ENCODE assay signal across 8 mouse cellular contexts in the genomic region with DNA sequence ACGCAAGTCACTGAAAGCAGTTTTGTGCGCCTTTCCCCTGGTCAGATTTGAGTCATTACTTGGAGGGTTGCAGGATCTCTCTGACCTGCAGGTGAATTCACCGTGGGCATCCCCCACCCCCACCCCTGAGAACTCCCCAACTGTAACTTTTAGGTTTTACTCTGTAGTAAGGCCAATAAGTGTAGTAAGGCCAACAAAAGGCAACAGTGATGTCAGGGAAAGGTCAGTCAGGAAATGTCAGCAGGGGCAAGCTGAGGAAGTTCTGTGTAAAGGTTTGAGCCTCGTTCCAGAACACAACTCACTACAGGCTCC. TPM values are rescaled to one million over a fixed set of nuclear protein-coding genes. Genes with fewer than 3 reads are reported as not detected.
DNase-seq lines count a peak whose midpoint lies in the region; ATAC-seq and TF ChIP-seq lines count a peak whose summit lies in the region.

No protein-coding gene starts in this region.

- 0 out of 2 replicates have a peak overlapping the region, but pooled peaks have one; percentile 29 for H3K27ac ChIP-seq in heart, embryonic 11.5 days (ENCODE audit: low read depth, low read length)

- H3K4me1 ChIP-seq in heart, embryonic 11.5 days (ENCODE audit: control insufficient read depth, insufficient read depth, low read length), result peaks cover 42% of the 10 kb centered on the region
- peaks cover 63% of the 10 kb centered on the region for H3K4me1 ChIP-seq in E14TG2a.4 (replicated peaks; ENCODE audit: low read depth, low read length)

- no peak for ATAC-seq in heart, embryonic 11.5 days (replicated peaks; ENCODE audit: insufficient number of reproducible peaks, low FRiP score, low TSS enrichment)
- ATAC-seq in granulocyte monocyte progenitor cell, adult 5-6 weeks (replicated peaks; ENCODE audit: poor library complexity, severe bottlenecking), result peak; percentile 14; the same call in 1 of the 2 replicates
- 0 out of 2 replicates have a peak, but pooled peaks have one; percentile 10 for ATAC-seq in megakaryocyte, adult 5-6 weeks (ENCODE audit: poor library complexity, severe bottlenecking)
- no peak for ATAC-seq in CD4-positive, CD25-positive, alpha-beta regulatory T cell, adult 4 months

- H3K9ac ChIP-seq in heart, embryonic 11.5 days (ENCODE audit: low read depth, low read length), result peak overlapping the region; percentile 84

- no peaks in the 10 kb centered on the region for H3K9me3 ChIP-seq in heart, embryonic 11.5 days (replicated peaks; ENCODE audit: control insufficient read depth, low read length)
- no peaks in the 10 kb centered on the region for H3K9me3 ChIP-seq in E14TG2a.4 (ENCODE audit: low read length)

- no peak for DNase-seq in heart, postnatal 14 days
- DNase-seq in MN1 (ENCODE audit: low spot score), result no peak
- DNase-seq in kidney, adult 9 months, result no peak

- peak overlapping the region; percentile 98 for H3K4me2 ChIP-seq in heart, embryonic 11.5 days

- 0 out of 2 replicates have a peak, but pooled peaks cover 2% of the 10 kb centered on the region for H3K36me3 ChIP-seq in heart, embryonic 11.5 days (ENCODE audit: control insufficient read depth, insufficient read depth, low read length)
- H3K36me3 ChIP-seq in E14TG2a.4 (ENCODE audit: insufficient read depth, low read length), result peaks cover 41% of the 10 kb centered on the region

- TF ChIP-seq CTCF in E14TG2a.4 (conservative IDR thresholded peaks at IDR 0.05; ENCODE audit: low read length), result no peak

- WGBS in heart, embryonic 11.5 days (ENCODE audit: insufficient replicate concordance), result 14% methylated on average over 4 of the region's 4 CpGs

- H3K4me3 ChIP-seq in heart, embryonic 11.5 days (ENCODE audit: low read depth, low read length), result peak overlapping the region; percentile 90
- H3K4me3 ChIP-seq in E14TG2a.4 (replicated peaks; ENCODE audit: low read length), result peak overlapping the region; percentile 97

- no peaks in the 10 kb centered on the region for H3K27me3 ChIP-seq in heart, embryonic 11.5 days (ENCODE audit: control insufficient read depth, insufficient read depth, low read length)
- no peaks in the 10 kb centered on the region for H3K27me3 ChIP-seq in E14TG2a.4 (ENCODE audit: insufficient read depth, low read length)

- intact Hi-C loops in heart, postnatal 14 days (cut with DNase I), result loop anchor here (10.0 kb wide), 1 partner anchor 530 kb away; no protein-coding TSS in a partner anchor

RNA-seq across cellular contexts. Expression of gene Atmin, which starts 1.1 kb away (rescaled TPM):
- 8.9 and 10.5 TPM in 2 replicates for polyA plus RNA-seq in heart, embryonic 11.5 days (2014; fragmentation: Nextera tagmentation; extraction: Ambion mirVana)
- 10 to 100 TPM; 12.0 to 15.0 TPM for total RNA-seq in heart, postnatal 14 days (2021)
- total RNA-seq in granulocyte monocyte progenitor cell, adult 5-6 weeks (2014; fragmentation: Nextera tagmentation), result 9.8 and 10.8 TPM in 2 replicates
- total RNA-seq in granulocyte monocyte progenitor cell, adult 5-6 weeks (2017), result 10.6 and 15.1 TPM in 2 replicates
- 12.3 and 14.5 TPM in 2 replicates for total RNA-seq in megakaryocyte, adult 5-6 weeks (2015)
- total RNA-seq in megakaryocyte, adult 5-6 weeks (2017), result 8.6 and 11.3 TPM in 2 replicates
- polyA plus RNA-seq in CD4-positive, CD25-positive, alpha-beta regulatory T cell, adult 4 months (2017; shearing (Covaris generic)), result 1 to 10 TPM; 6.4 TPM

RNA-seq across cellular contexts. Expression of gene Cenpn, which starts 22.8 kb away (rescaled TPM):
- polyA plus RNA-seq in heart, embryonic 11.5 days (2014; fragmentation: Nextera tagmentation; extraction: Ambion mirVana), result 32.8 and 34.0 TPM in 2 replicates
- total RNA-seq in heart, postnatal 14 days (2021), result 1 to 10 TPM; 1.7 to 2.6 TPM
- 22.0 and 38.4 TPM in 2 replicates for total RNA-seq in granulocyte monocyte progenitor cell, adult 5-6 weeks (2014; fragmentation: Nextera tagmentation)
- total RNA-seq in granulocyte monocyte progenitor cell, adult 5-6 weeks (2017), result 33.9 and 43.1 TPM in 2 replicates
- 26.9 and 35.6 TPM in 2 replicates for total RNA-seq in megakaryocyte, adult 5-6 weeks (2015)
- total RNA-seq in megakaryocyte, adult 5-6 weeks (2017), result 35.7 and 36.8 TPM in 2 replicates
- polyA plus RNA-seq in CD4-positive, CD25-positive, alpha-beta regulatory T cell, adult 4 months (2017; shearing (Covaris generic)), result 1 to 10 TPM; 2.9 to 8.8 TPM

RNA-seq across cellular contexts. Expression of gene Cmc2, which starts 23.1 kb away (rescaled TPM):
- 102 and 113 TPM in 2 replicates for polyA plus RNA-seq in heart, embryonic 11.5 days (2014; fragmentation: Nextera tagmentation; extraction: Ambion mirVana)
- total RNA-seq in heart, postnatal 14 days (2021), result 10 to 100 TPM; 49.8 to 66.2 TPM
- 35.6 and 51.4 TPM in 2 replicates for total RNA-seq in granulocyte monocyte progenitor cell, adult 5-6 weeks (2014; fragmentation: Nextera tagmentation)
- 50.7 and 58.2 TPM in 2 replicates for total RNA-seq in granulocyte monocyte progenitor cell, adult 5-6 weeks (2017)
- 43.3 and 49.2 TPM in 2 replicates for total RNA-seq in megakaryocyte, adult 5-6 weeks (2015)
- total RNA-seq in megakaryocyte, adult 5-6 weeks (2017), result 51.7 and 66.0 TPM in 2 replicates
- 10 to 100 TPM; 36.3 to 38.5 TPM for polyA plus RNA-seq in CD4-positive, CD25-positive, alpha-beta regulatory T cell, adult 4 months (2017; shearing (Covaris generic))

RNA-seq across cellular contexts. Expression of gene 1700030J22Rik, which starts 34.4 kb away (rescaled TPM):
- 0.66 and 0.83 TPM in 2 replicates for polyA plus RNA-seq in heart, embryonic 11.5 days (2014; fragmentation: Nextera tagmentation; extraction: Ambion mirVana)
- total RNA-seq in heart, postnatal 14 days (2021), result under 1 TPM; 0.54 to 0.79 TPM
- not detected in 2 replicates for total RNA-seq in granulocyte monocyte progenitor cell, adult 5-6 weeks (2014; fragmentation: Nextera tagmentation)
- total RNA-seq in granulocyte monocyte progenitor cell, adult 5-6 weeks (2017), result 0.82 TPM in 1 of 2 replicates, not detected in the other
- total RNA-seq in megakaryocyte, adult 5-6 weeks (2015), result 0.40 and 0.43 TPM in 2 replicates
- 0.29 and 0.37 TPM in 2 replicates for total RNA-seq in megakaryocyte, adult 5-6 weeks (2017)
- polyA plus RNA-seq in CD4-positive, CD25-positive, alpha-beta regulatory T cell, adult 4 months (2017; shearing (Covaris generic)), result not detected

RNA-seq across cellular contexts. Expression of gene Gcsh, which starts 49.0 kb away (rescaled TPM):
- polyA plus RNA-seq in heart, embryonic 11.5 days (2014; fragmentation: Nextera tagmentation; extraction: Ambion mirVana), result 91.7 and 95.2 TPM in 2 replicates
- total RNA-seq in heart, postnatal 14 days (2021), result 10 to 100 TPM; 32.7 to 34.9 TPM
- total RNA-seq in granulocyte monocyte progenitor cell, adult 5-6 weeks (2014; fragmentation: Nextera tagmentation), result 56.4 and 61.5 TPM in 2 replicates
- total RNA-seq in granulocyte monocyte progenitor cell, adult 5-6 weeks (2017), result 80.8 and 104 TPM in 2 replicates
- 12.6 and 15.5 TPM in 2 replicates for total RNA-seq in megakaryocyte, adult 5-6 weeks (2015)
- total RNA-seq in megakaryocyte, adult 5-6 weeks (2017), result 12.6 and 25.3 TPM in 2 replicates
- 10 to 100 TPM; 23.1 to 28.6 TPM for polyA plus RNA-seq in CD4-positive, CD25-positive, alpha-beta regulatory T cell, adult 4 months (2017; shearing (Covaris generic))

Comparison
In these comparisons a context has a peak if more than half of its experiments do, and no peak if none do; other contexts are left out.
1. ATAC-seq: peak in granulocyte monocyte progenitor cell, adult 5-6 weeks (single experiment) and megakaryocyte, adult 5-6 weeks (single experiment); none in heart, embryonic 11.5 days (single experiment) and CD4-positive, CD25-positive, alpha-beta regulatory T cell, adult 4 months (single experiment).
2. RNA of gene Cenpn, which starts 22.8 kb away (total RNA-seq): 22.0 to 43.1 TPM in granulocyte monocyte progenitor cell, adult 5-6 weeks and 26.9 to 36.8 TPM in megakaryocyte, adult 5-6 weeks; 1.7 to 2.6 TPM in heart, postnatal 14 days; every median in the first group is over 4 times any median in the second.